Mouse (Mus musculus): ENCODE measurements around the gene Ebf3.

DNA sequence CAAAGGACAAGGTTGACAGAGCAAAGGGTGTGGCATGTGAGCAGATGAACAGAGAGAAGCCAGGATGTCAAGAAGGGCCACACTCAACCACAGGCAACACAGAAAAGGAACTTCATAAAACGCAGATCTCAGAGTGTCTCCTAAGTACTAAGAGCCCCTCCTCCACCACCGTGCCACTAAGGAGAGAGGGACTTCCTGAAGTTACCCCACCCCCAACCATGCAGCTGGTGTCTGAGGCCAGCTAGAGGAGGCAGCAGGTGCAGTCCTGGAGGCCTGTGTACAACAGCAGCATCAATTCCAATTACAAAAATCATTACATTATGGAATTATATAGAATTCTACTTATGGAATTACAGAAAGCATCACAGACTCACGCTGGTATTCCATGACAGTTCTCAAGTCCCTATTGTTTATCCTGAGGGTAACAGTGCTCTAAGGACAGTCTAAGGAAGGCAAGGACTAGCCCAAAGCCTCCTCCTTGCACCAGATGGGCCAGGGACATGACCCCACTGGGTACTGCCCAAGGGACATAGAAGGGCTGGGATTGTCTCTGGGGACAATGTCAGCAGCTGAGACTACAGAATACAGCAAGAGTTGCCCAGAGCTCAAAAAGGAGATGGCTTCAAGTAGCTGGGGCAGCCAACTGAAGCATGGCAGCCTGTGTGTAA is 24.8 kb downstream of the Ebf3 start:
- no peak for TF ChIP-seq CTCF (IDR thresholded peaks at IDR 0.05; ENCODE audit: low read depth, low read length)
- no peak for TF ChIP-seq POLR2A (IDR thresholded peaks at IDR 0.05; ENCODE audit: borderline replicate concordance, low read depth, low read length)

Measured in bone marrow macrophage, adult 2 months (primary cell).